Mouse (Mus musculus) gastrocnemius, adult 2 months (tissue): Measurements from ENCODE around the gene Rad17. TPM values are rescaled to one million over a fixed set of nuclear protein-coding genes. Genes with fewer than 3 reads are reported as not detected.

Experiments used
- DNase-seq: peaks from one replicate; pipeline ENCODE4 v3.0.0; 2022
- H3K27ac ChIP-seq: fragments of 200-600 bp; 2 replicates; pipeline ENCODE4 v1.8.1; 2022; ENCODE audit warnings: mild to moderate bottlenecking
- H3K4me3 ChIP-seq: fragments of 200-600 bp; 2 replicates; pipeline ENCODE4 v1.8.1; 2022; ENCODE audit warnings: mild to moderate bottlenecking, moderate library complexity
- CTCF ChIP-seq: fragments of 200-600 bp; IDR thresholded peaks from 2 replicates; pipeline ENCODE4 v1.8.1; 2022; ENCODE audit warnings: antibody characterized with exemption, mild to moderate bottlenecking, moderate library complexity
- intact Hi-C: fragments of 180-260 bp; cut with DNase I; formaldehyde crosslinking; loops from one replicate; pipeline ENCODE4 v1.15.1; 2025
- total RNA-seq, 2 experiments: library from RNA; stranded (reverse); gene quantifications; 2 replicates each; pipeline ENCODE4 v1.2.3; 2021

Rad17 gene
- total RNA-seq, 2 experiments from 2014 or later: 11.4 to 13.7 TPM

GRCm38 (mm10) chr13:100658091-100658490, 7.2 kb upstream of the Rad17 start:
- intact Hi-C loops: loop anchor here (10.0 kb wide), 1 partner anchor 553 kb away; the partner anchor contains the start of genes Bdp1 and Serf1
- no peak for DNase-seq
- Histone ChIP-seq H3K4me3 (no peak overlapping the region), H3K27ac (no peak overlapping the region)
- no peak for TF ChIP-seq CTCF

- no peak for TF ChIP-seq CTCF
- Histone ChIP-seq H3K27ac (peak within 1 kb of the TSS; percentile 100), H3K4me3 (peak within 1 kb of the TSS; percentile 98)
- intact Hi-C loops: loop anchor here (10.0 kb wide), 1 partner anchor 547 kb away; the partner anchor contains the start of genes Bdp1 and Serf1
- no peak for DNase-seq
Observed at GRCm38 (mm10) chr13:100651439-100652186, 762 bp upstream of the Rad17 start, which contains the start of gene Taf9. TSS of gene Taf9 (plus strand) at chr13:100651579.

GRCm38 (mm10) chr13:100648223-100648622, 2.6 kb downstream of the Rad17 start:
- Histone ChIP-seq H3K4me3 (no peak overlapping the region), H3K27ac (no peak overlapping the region)
- DNase-seq: no peak
- intact Hi-C loops: loop anchor here (10.0 kb wide), 1 partner anchor 153 kb away; the partner anchor contains the start of gene Gtf2h2
- no peak for TF ChIP-seq CTCF

- Histone ChIP-seq H3K4me3 (no peak overlapping the region), H3K27ac (no peak overlapping the region)
- TF ChIP-seq CTCF: no peak
- DNase-seq: no peak
- intact Hi-C loops: loop anchor here (10.0 kb wide), 1 partner anchor 148 kb away; the partner anchor contains the start of gene Gtf2h2
Observed at GRCm38 (mm10) chr13:100642471-100643209, 8.2 kb downstream of the Rad17 start.

- no peak overlapping the region for H3K4me3 ChIP-seq
Observed at GRCm38 (mm10) chr13:100634106-100634691, 16.7 kb downstream of the Rad17 start.

GRCm38 (mm10) chr13:100622241-100622640, 28.6 kb downstream of the Rad17 start:
- intact Hi-C loops: no loop called here
- H3K4me3 ChIP-seq: no peak overlapping the region
- no peak for TF ChIP-seq CTCF
- no peak overlapping the region for H3K27ac ChIP-seq
- no peak for DNase-seq

More at GRCm38 (mm10) chr13:100634106-100634691, 16.7 kb downstream of the Rad17 start:
- TF ChIP-seq CTCF: no peak
- no peak overlapping the region for H3K27ac ChIP-seq
- no peak for DNase-seq
- intact Hi-C loops: no loop called here

- H3K4me3 ChIP-seq: no peak overlapping the region
- no peak overlapping the region for H3K27ac ChIP-seq
- intact Hi-C loops: loop anchor here (10.0 kb wide), 1 partner anchor 123 kb away; the partner anchor contains the start of gene Gtf2h2
- no peak for TF ChIP-seq CTCF
- no peak for DNase-seq
Observed at GRCm38 (mm10) chr13:100617583-100617982, 33.3 kb downstream of the Rad17 start.

- Histone ChIP-seq H3K4me3 (peak within 1 kb of the TSS; percentile 76), H3K27ac (peak within 1 kb of the TSS; percentile 54)
- peak; percentile 66 for DNase-seq
- intact Hi-C loops: loop anchor here (10.0 kb wide), 1 partner anchor 122 kb away; the partner anchor contains the start of gene Gtf2h2
- no peak for TF ChIP-seq CTCF
Observed at GRCm38 (mm10) chr13:100616181-100617087, 34.4 kb downstream of the Rad17 start, which contains the start of gene Marveld2. TSS of gene Marveld2 (minus strand) at chr13:100616971.

- intact Hi-C loops: loop anchor here (10.0 kb wide), 1 partner anchor 118 kb away; the partner anchor contains the start of gene Gtf2h2
- Histone ChIP-seq H3K27ac (no peak overlapping the region), H3K4me3 (no peak overlapping the region)
- peak; percentile 11; the same call in 1 of the 2 replicates for TF ChIP-seq CTCF
- no peak for DNase-seq
Observed at GRCm38 (mm10) chr13:100612903-100613302, 37.9 kb downstream of the Rad17 start.

GRCm38 (mm10) chr13:100612251-100612650, 38.6 kb downstream of the Rad17 start:
- Histone ChIP-seq H3K27ac (no peak overlapping the region), H3K4me3 (no peak overlapping the region)
- intact Hi-C loops: loop anchor here (10.0 kb wide), 1 partner anchor 117 kb away; the partner anchor contains the start of gene Gtf2h2
- no peak for DNase-seq
- no peak for TF ChIP-seq CTCF

GRCm38 (mm10) chr13:100611266-100611665, 39.6 kb downstream of the Rad17 start:
- DNase-seq: no peak
- Histone ChIP-seq H3K27ac (no peak overlapping the region), H3K4me3 (no peak overlapping the region)
- TF ChIP-seq CTCF: no peak
- intact Hi-C loops: loop anchor here (10.0 kb wide), 1 partner anchor 116 kb away; the partner anchor contains the start of gene Gtf2h2
